In the genomic region with DNA sequence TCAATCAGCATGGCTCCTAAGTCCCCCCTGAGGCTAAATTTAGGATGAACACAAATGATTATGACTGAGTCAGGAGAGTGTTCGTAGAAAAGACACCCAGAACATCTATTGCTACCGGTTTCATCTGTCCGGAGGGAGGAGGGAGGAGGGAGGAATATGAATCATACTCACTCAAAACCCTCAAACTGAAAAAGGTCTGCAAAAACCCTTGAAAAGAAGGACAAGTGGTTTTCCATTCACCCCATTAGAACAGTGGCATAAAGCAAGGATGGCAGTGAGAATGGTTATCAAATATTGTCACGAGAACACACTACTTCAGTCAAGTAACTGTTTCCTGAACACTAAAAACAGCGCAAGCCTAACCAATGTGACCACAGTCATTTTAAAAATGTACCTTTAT, we compare ENCODE assay signal across 27 mouse cellular contexts. TPM values are rescaled to one million over a fixed set of nuclear protein-coding genes. Genes with fewer than 3 reads are reported as not detected.
DNase-seq lines count a peak whose midpoint lies in the region; ATAC-seq and TF ChIP-seq lines count a peak whose summit lies in the region.
"Had no signal": no experiment of that assay in that cellular context is flagged by ENCODE, and none has a peak within 500 bp of the region (broad histone marks: within the 10 kb centered on the region; RNA-seq: fewer than 3 reads in every experiment).

No protein-coding gene starts in this region.

- H3K9me3 ChIP-seq in lung, postnatal 0 days (ENCODE audit: low read length), result no peaks in the 10 kb centered on the region
- H3K9me3 ChIP-seq: forebrain, embryonic 10.5 days; forebrain, embryonic 15.5 days; heart, embryonic 15.5 days; hindbrain, embryonic 13.5 days; limb, embryonic 12.5 days had no signal

- 45% methylated on average over 5 of the region's 5 CpGs for WGBS in lung, postnatal 0 days
- WGBS in lung, adult 2 months, result 44% methylated on average over 5 of the region's 5 CpGs

- H3K27ac ChIP-seq in lung, postnatal 0 days (ENCODE audit: low read length), result no peak overlapping the region
- H3K27ac ChIP-seq in embryonic fibroblast, embryonic 13.5 days (ENCODE audit: insufficient read depth, low read length), result 0 out of 2 replicates have a peak overlapping the region, but pooled peaks have one; percentile 27
- H3K27ac ChIP-seq: forebrain, embryonic 10.5 days; forebrain, embryonic 15.5 days; heart, embryonic 15.5 days; hindbrain, embryonic 13.5 days; layer of hippocampus, adult 2 months; left cerebral cortex, adult 2 months; limb, embryonic 12.5 days had no signal

- TF ChIP-seq CTCF in lung, postnatal 0 days (IDR thresholded peaks at IDR 0.05), result no peak
- no peak for TF ChIP-seq CTCF in lung, adult 2 months (IDR thresholded peaks at IDR 0.05; ENCODE audit: insufficient read depth, low read length)
- no peak for TF ChIP-seq CTCF in embryonic fibroblast, embryonic 13.5 days (IDR thresholded peaks at IDR 0.05; ENCODE audit: borderline replicate concordance, insufficient read depth, low read length)

- H3K4me3 ChIP-seq in lung, postnatal 0 days (ENCODE audit: low read depth, low read length), result no peak overlapping the region
- no peak overlapping the region for H3K4me3 ChIP-seq in lung, adult 2 months (replicated peaks; ENCODE audit: extremely low read depth, low read depth, low read length)
- H3K4me3 ChIP-seq in embryonic fibroblast, embryonic 13.5 days (ENCODE audit: insufficient read depth, low read length), result no peak overlapping the region
- H3K4me3 ChIP-seq: forebrain, embryonic 10.5 days; forebrain, embryonic 15.5 days; heart, embryonic 15.5 days; hindbrain, embryonic 13.5 days; layer of hippocampus, adult 2 months; left cerebral cortex, adult 2 months; limb, embryonic 12.5 days had no signal

- TF ChIP-seq EP300 in lung, postnatal 0 days (IDR thresholded peaks at IDR 0.05), result peak; percentile 73

- no peak overlapping the region for H3K9ac ChIP-seq in lung, postnatal 0 days (replicated peaks; ENCODE audit: low read depth)
- H3K9ac ChIP-seq: forebrain, embryonic 15.5 days; heart, embryonic 15.5 days; hindbrain, embryonic 13.5 days; limb, embryonic 12.5 days; liver, postnatal 0 days had no signal

- TF ChIP-seq POLR2A in lung, adult 2 months (IDR thresholded peaks at IDR 0.05; ENCODE audit: borderline replicate concordance, extremely low read depth, low read depth, low read length), result no peak
- no peak for TF ChIP-seq POLR2A in embryonic fibroblast, embryonic 13.5 days (IDR thresholded peaks at IDR 0.05; ENCODE audit: low read depth, low read length)

- peak; percentile 48 for ATAC-seq in frontal cortex, adult (ENCODE audit: low TSS enrichment)
- peak; percentile 92 for ATAC-seq in lung, postnatal 0 days
- ATAC-seq in erythroid progenitor cell, adult 5-6 weeks (replicated peaks; ENCODE audit: low FRiP score, poor library complexity, severe bottlenecking), result no peak
- ATAC-seq: forebrain, embryonic 15.5 days; liver, postnatal 0 days had no signal

- no peaks in the 10 kb centered on the region for H3K4me1 ChIP-seq in lung, postnatal 0 days (ENCODE audit: insufficient read depth, low read depth, low read length)
- H3K4me1 ChIP-seq in lung, adult 2 months (ENCODE audit: control insufficient read depth, insufficient read depth, low read length), result peaks cover 21% of the 10 kb centered on the region
- H3K4me1 ChIP-seq in embryonic fibroblast, embryonic 13.5 days (ENCODE audit: control insufficient read depth, insufficient read depth, low read length), result peaks cover 8% of the 10 kb centered on the region; the same call in 1 of the 2 replicates
- H3K4me1 ChIP-seq: forebrain, embryonic 10.5 days; limb, embryonic 12.5 days had no signal

- peaks cover under 1% of the 10 kb centered on the region; the same call in 1 of the 2 replicates for H3K36me3 ChIP-seq in lung, postnatal 0 days (ENCODE audit: insufficient read depth, low read length)

- no peak for DNase-seq in frontal cortex, postnatal 14 days (ENCODE audit: low spot score in 2 of 2)
- peak; percentile 76 for DNase-seq in lung, postnatal 0 days (ENCODE audit: low spot score)
- DNase-seq in lung, adult 2 months, result no peak
- peak; percentile 54 for DNase-seq in 3T3-L1 (ENCODE audit: low read depth, low spot score)
- DNase-seq: cerebellum, adult 8-10 months; cerebellum, postnatal 25 days; gastrocnemius, postnatal 10 days; heart, postnatal 4 days; kidney, adult 2 months; kidney, postnatal 36 days; liver, postnatal 0 days; lung, postnatal 10 days; midbrain, embryonic 14.5 days; right cerebral cortex, postnatal 25 days; thymus, postnatal 4 days had no signal

- no peak overlapping the region for H3K4me2 ChIP-seq in lung, postnatal 0 days (replicated peaks; ENCODE audit: low read depth, low read length)
- H3K4me2 ChIP-seq: forebrain, embryonic 15.5 days; heart, embryonic 15.5 days; hindbrain, embryonic 13.5 days; limb, embryonic 12.5 days; liver, embryonic 11.5 days had no signal

- no peaks in the 10 kb centered on the region for H3K27me3 ChIP-seq in lung, postnatal 0 days (replicated peaks; ENCODE audit: insufficient read depth, low read length)
- H3K27me3 ChIP-seq: forebrain, embryonic 15.5 days; heart, embryonic 15.5 days; hindbrain, embryonic 13.5 days; limb, embryonic 12.5 days had no signal

RNA-seq across cellular contexts. Expression of gene Kbtbd2, which starts 12.5 kb away (rescaled TPM):
- polyA plus RNA-seq in lung, postnatal 0 days (2015; fragmentation: Nextera tagmentation; extraction: Ambion mirVana), result 20.5 and 21.5 TPM in 2 replicates
- 10.0 and 14.0 TPM in 2 replicates for polyA plus RNA-seq in lung, adult 2 months (2012; rRNA removed)
- polyA plus RNA-seq in embryonic fibroblast, embryonic 13.5 days (2011; ENCODE audit: insufficient read length, low read depth, missing spikeins), result 37.8 and 47.3 TPM in 2 replicates
- 42.5 and 44.9 TPM in 2 replicates for total RNA-seq in erythroid progenitor cell, adult 5-6 weeks (2015; ENCODE audit: low replicate concordance)
- 45.8 and 67.0 TPM in 2 replicates for total RNA-seq in erythroid progenitor cell, adult 5-6 weeks (2017; ENCODE audit: low replicate concordance)

RNA-seq across cellular contexts. Expression of gene Fkbp9, which starts 46.8 kb away (rescaled TPM):
- polyA plus RNA-seq in lung, postnatal 0 days (2015; fragmentation: Nextera tagmentation; extraction: Ambion mirVana), result 130 and 134 TPM in 2 replicates
- polyA plus RNA-seq in lung, adult 2 months (2012; rRNA removed), result 71.5 and 91.9 TPM in 2 replicates
- polyA plus RNA-seq in embryonic fibroblast, embryonic 13.5 days (2011; ENCODE audit: insufficient read length, low read depth, missing spikeins), result 340 and 352 TPM in 2 replicates
- 2.9 TPM in 1 of 2 replicates, not detected in the other for total RNA-seq in erythroid progenitor cell, adult 5-6 weeks (2015; ENCODE audit: low replicate concordance)
- total RNA-seq in erythroid progenitor cell, adult 5-6 weeks (2017; ENCODE audit: low replicate concordance), result 0.68 and 1.9 TPM in 2 replicates
- polyA plus RNA-seq: CD4-positive, CD25-positive, alpha-beta regulatory T cell, adult 4 months had no signal

Comparison
In these comparisons a context has a peak if more than half of its experiments do, and no peak if none do; other contexts are left out.
1. DNase-seq: peak in lung, postnatal 0 days (single experiment) and 3T3-L1 (single experiment); none in frontal cortex, postnatal 14 days (0 of 2) and lung, adult 2 months (single experiment).